Mouse (Mus musculus): ENCODE results near the gene Smpdl3a. TPM values are rescaled to one million over a fixed set of nuclear protein-coding genes. Genes with fewer than 3 reads are reported as not detected.

Gene Smpdl3a
- polyA plus RNA-seq, 1 experiment from 2014 or later = 54.1 TPM

DNA sequence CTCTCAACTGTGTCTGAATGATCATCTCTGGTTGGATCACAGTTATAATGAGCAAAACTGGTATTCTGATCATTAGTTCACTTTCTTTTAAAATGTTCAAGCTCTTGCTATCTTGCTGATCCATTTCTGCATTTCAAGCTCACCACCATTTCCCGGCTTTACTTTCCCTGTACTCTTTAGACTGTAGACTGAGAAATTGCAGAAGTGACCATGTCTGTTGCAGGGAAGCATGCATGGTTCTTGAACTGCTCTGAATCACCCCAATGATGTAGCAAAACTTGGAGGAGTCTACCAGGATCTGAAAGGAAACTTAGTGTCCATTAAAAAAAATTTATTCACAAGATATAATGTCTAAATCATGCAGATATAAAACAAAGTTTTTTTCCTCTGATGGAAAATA is 1.2 kb upstream of the Smpdl3a start:
- H3K9me3 ChIP-seq = no peaks in the 10 kb centered on the region
- H3K9ac ChIP-seq = no peak overlapping the region
- no peak overlapping the region for H3K4me2 ChIP-seq (replicated peaks)
- H3K4me3 ChIP-seq (replicated peaks) = no peak overlapping the region
- no peaks in the 10 kb centered on the region for H3K36me3 ChIP-seq
- no peak overlapping the region for H3K27ac ChIP-seq
- ATAC-seq = no peak
- peaks cover 8% of the 10 kb centered on the region; the same call in 1 of the 2 replicates for H3K4me1 ChIP-seq (replicated peaks)
- H3K27me3 ChIP-seq (replicated peaks) = no peaks in the 10 kb centered on the region
- 92% methylated on average over 1 of the region's 1 CpGs for WGBS

DNA sequence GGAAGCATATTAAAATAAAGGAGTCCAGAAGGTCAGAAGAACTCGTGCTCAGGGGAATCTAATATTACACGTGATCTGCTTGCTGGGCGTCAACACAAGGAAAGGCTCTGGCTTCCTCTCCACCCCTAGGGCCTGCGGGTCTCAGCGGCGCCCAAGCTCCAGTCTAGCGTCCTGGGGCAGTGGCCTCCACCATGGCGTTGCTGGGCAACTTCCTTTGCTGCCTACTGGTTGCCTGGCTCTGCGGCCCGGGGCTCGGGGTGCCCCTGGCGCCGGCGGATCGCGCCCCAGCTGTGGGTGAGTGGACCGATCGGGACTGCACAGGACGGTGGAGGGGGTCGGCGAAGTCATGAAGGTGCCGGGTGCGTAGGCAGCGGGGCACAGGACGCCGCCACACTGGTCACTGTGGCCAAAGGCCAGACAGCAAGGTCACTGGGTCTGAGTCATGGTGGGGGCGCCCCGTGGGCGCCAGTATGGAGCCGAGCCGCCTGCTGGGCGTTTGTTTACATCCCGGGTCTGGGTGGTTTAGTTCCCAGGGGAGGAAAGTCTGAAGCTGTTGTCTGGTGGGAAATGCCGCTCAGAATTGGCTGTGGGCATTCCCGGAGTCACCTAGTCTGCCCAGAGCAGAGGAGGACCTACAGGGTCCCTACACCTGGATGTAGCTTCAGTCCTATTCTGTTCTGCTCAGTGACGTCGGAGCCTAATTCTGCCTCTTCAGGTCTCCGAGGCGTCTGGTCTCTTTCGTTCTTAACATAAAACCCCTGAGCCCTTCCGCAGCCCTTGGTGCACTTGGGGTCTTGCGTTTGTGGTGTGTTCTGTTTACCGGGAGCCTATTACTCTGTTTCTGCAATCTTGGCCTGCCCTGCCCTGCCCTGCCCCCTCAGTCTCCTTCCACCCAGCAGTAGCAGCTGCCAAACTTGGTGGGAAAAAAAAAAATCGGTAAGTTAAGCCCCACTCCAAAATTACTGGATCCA is 641 bp downstream of the Smpdl3a start:
- Histone ChIP-seq H3K4me3 (replicated peaks) (peak overlapping the region; percentile 62), H3K4me1 (replicated peaks) (peaks cover 8% of the 10 kb centered on the region; the same call in 1 of the 2 replicates), H3K4me2 (replicated peaks) (peak overlapping the region; percentile 97), H3K9me3 (no peaks in the 10 kb centered on the region), H3K27ac (peak overlapping the region; percentile 71), H3K27me3 (replicated peaks) (no peaks in the 10 kb centered on the region), H3K36me3 (no peaks in the 10 kb centered on the region), H3K9ac (peak overlapping the region; percentile 76)
- ATAC-seq = peak; percentile 90
- WGBS = 1% methylated on average over 44 of the region's 44 CpGs

DNA sequence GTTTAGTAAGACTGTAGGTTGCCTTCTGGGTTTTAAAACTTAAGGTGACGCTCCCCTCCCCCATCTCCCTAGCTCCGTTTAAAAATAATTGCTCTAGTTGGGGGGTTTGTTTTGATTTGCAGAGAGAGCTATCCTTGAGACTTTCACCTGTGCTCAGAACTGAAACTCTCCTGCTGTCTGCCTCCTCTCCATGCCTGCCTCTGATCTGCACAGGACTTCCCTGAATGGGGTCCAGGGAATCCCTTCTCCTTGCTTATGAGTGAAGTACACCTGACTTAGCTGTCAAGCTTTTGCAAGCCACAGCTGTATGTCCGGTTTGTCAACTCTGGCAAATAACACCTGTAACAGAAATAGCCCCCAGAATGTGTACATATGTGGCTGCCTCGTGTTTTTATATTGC is 1.4 kb downstream of the Smpdl3a start:
- Histone ChIP-seq H3K4me3 (replicated peaks) (peak overlapping the region; percentile 62), H3K27me3 (replicated peaks) (no peaks in the 10 kb centered on the region), H3K9me3 (no peaks in the 10 kb centered on the region), H3K4me2 (replicated peaks) (peak overlapping the region; percentile 97), H3K27ac (peak overlapping the region; percentile 71; the same call in 1 of the 2 replicates), H3K36me3 (no peaks in the 10 kb centered on the region), H3K4me1 (replicated peaks) (peaks cover 8% of the 10 kb centered on the region; the same call in 1 of the 2 replicates), H3K9ac (peak overlapping the region; percentile 76; the same call in 1 of the 2 replicates)
- ATAC-seq = peak; percentile 37; the same call in 1 of the 2 replicates
- 18% methylated on average over 4 of the region's 4 CpGs for WGBS

DNA sequence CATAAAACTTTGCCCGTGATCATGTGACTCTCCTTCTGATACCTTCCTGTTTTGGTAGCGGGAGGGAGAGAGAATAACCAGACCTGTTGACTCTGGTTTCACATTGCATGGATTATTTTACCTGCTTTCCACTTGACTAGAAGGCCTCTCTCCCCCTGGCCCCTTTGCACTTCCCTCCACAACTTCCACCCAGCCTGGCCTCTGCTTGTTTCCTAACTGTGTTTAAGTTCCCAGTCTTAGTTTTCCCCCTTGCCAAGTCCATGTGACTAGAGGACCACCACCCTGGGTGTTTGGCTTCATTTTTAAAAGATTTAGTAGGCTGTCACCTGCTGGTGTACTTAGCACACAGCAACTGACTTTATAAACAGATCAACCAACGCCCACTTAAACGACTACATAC is 1.9 kb downstream of the Smpdl3a start:
- H3K27me3 ChIP-seq (replicated peaks) = no peaks in the 10 kb centered on the region
- H3K9ac ChIP-seq = no peak overlapping the region
- ATAC-seq = peak; percentile 48
- H3K36me3 ChIP-seq = no peaks in the 10 kb centered on the region
- H3K27ac ChIP-seq = peak overlapping the region; percentile 71; the same call in 1 of the 2 replicates
- WGBS = 30% methylated on average over 4 of the region's 4 CpGs
- H3K4me1 ChIP-seq (replicated peaks) = peaks cover 8% of the 10 kb centered on the region; the same call in 1 of the 2 replicates
- no peaks in the 10 kb centered on the region for H3K9me3 ChIP-seq
- peak overlapping the region; percentile 62 for H3K4me3 ChIP-seq (replicated peaks)
- H3K4me2 ChIP-seq (replicated peaks) = peak overlapping the region; percentile 97

DNA sequence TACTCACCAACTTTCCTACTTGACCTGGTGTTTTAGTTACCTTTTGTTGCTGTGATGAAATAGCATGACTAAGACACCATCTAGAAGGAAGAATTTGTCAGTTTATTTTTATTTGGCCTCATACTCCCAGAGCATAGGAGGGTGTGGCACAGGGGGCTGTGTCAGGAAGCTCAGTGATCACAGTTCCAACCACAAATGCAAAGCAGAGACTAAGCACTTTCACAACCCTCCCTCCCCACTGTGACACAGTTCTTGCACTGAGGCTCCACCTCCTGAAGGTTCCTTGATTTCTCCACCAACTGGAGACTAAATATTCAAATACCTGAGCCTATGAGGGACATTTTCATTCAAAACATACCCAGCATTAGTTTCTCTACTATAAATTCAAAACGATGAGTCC is 5.4 kb downstream of the Smpdl3a start:
- Histone ChIP-seq H3K9ac (no peak overlapping the region), H3K27me3 (replicated peaks) (no peaks in the 10 kb centered on the region), H3K36me3 (no peaks in the 10 kb centered on the region), H3K4me2 (replicated peaks) (no peak overlapping the region), H3K27ac (no peak overlapping the region), H3K4me3 (replicated peaks) (no peak overlapping the region), H3K4me1 (replicated peaks) (peaks cover 8% of the 10 kb centered on the region; the same call in 1 of the 2 replicates), H3K9me3 (no peaks in the 10 kb centered on the region)
- ATAC-seq = no peak
- WGBS = 94% methylated on average over 1 of the region's 1 CpGs

DNA sequence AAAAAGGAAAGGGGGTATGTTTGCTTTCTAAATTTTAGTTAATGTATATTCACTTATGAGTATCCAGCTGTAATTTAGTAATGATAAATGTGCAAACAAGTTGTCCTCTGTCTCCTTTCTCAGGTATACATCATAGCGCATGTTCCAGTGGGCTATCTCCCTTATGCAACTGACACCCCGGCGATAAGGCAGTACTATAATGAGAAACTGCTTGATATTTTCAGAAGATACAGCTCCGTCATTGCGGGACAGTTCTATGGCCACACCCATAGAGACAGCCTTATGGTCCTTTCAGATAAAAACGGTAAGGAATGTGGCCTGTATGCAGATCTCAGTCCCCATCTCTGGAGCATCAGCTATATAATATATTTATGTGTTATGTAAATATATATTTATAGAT is 13.6 kb downstream of the Smpdl3a start:
- ATAC-seq = peak; percentile 56; the same call in 1 of the 2 replicates
- WGBS = 89% methylated on average over 6 of the region's 6 CpGs

DNA sequence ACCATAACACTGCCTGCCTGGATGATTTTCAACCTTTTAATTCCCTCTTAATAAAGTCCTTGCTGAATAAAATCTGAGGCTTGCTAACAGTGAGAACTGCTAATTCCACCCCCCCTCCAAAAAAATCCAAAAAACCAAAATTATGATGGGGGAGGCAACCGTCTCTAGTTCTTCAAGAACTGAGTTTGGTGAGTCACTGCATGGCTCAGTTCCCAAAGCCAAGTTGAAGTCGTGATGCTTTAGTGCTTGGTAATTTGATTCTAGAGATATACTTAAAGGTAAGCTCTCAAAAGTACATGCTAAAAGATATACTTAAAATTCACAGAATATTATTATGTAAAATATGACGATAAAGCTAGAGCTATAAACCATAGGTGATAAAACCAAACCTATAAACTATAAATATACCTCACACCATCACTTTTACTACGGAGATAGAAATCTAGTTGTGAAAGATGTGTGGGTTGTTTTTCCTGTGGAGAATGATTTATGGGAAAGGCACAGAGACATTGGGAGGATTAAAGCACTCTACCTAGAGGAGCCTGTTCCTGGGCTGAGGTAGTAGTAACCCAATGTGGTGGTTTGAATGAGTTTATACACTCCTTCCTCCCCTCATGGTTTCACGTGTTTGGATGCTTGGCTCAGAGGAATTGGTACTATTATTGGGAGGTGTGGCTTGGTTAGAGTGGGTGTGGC is 18.2 kb downstream of the Smpdl3a start:
- ATAC-seq = no peak
- no peaks in the 10 kb centered on the region for H3K4me1 ChIP-seq (replicated peaks)
- no peak overlapping the region for H3K27ac ChIP-seq
- no peak overlapping the region for H3K4me3 ChIP-seq (replicated peaks)
- no peaks in the 10 kb centered on the region for H3K27me3 ChIP-seq (replicated peaks)
- no peaks in the 10 kb centered on the region for H3K36me3 ChIP-seq
- H3K9me3 ChIP-seq = no peaks in the 10 kb centered on the region
- no peak overlapping the region for H3K9ac ChIP-seq
- WGBS = 80% methylated on average over 5 of the region's 5 CpGs
- H3K4me2 ChIP-seq (replicated peaks) = no peak overlapping the region

More for the DNA sequence above, 13.6 kb downstream of the Smpdl3a start:
- no peak overlapping the region for H3K4me2 ChIP-seq (replicated peaks)
- no peak overlapping the region for H3K4me3 ChIP-seq (replicated peaks)
- H3K27me3 ChIP-seq (replicated peaks) = no peaks in the 10 kb centered on the region
- H3K4me1 ChIP-seq (replicated peaks) = no peaks in the 10 kb centered on the region
- no peak overlapping the region for H3K27ac ChIP-seq
- no peaks in the 10 kb centered on the region for H3K36me3 ChIP-seq
- H3K9me3 ChIP-seq = no peaks in the 10 kb centered on the region
- no peak overlapping the region for H3K9ac ChIP-seq

DNA sequence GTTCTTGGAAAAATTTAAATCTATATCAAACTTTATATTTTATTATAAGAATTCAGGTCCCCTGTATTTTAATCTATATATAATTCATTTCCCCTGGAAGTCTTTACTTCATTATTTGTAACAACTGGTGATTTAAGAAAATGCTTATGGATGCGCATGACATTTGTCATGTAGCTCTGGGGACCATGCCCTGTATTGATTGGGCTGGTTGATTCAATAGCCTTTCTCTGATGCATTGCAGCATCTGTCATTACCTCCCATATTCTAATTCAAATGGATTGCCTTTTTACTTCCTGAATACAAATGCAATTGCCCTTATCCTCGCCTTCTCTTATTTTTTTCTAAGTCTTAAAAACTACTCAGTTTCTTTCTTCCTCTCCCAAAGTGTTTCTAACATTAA is 20.2 kb downstream of the Smpdl3a start:
- Histone ChIP-seq H3K36me3 (no peaks in the 10 kb centered on the region), H3K4me1 (replicated peaks) (no peaks in the 10 kb centered on the region), H3K4me3 (replicated peaks) (no peak overlapping the region), H3K27me3 (replicated peaks) (no peaks in the 10 kb centered on the region), H3K27ac (no peak overlapping the region), H3K9ac (no peak overlapping the region), H3K4me2 (replicated peaks) (no peak overlapping the region), H3K9me3 (no peaks in the 10 kb centered on the region)
- 89% methylated on average over 2 of the region's 2 CpGs for WGBS
- ATAC-seq = no peak

DNA sequence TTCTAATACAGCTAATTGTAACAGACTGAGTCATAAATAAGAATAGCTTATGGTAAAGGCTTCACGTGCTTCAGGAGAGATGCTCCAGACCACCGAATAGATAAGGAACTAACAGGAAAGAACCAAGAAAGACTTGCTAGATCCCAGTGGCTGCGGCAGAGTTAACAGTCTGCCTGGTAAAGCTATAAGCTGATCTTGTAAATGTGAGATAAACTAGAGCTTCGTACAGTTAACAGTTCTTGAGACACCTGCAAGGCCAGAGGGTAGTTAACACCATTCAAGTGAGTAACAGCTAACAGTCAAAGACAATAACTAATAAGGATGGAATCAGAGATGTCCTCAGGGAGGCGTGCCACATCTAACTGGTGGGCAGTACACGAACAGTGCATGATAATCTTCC is 21.7 kb downstream of the Smpdl3a start:
- Histone ChIP-seq H3K36me3 (no peaks in the 10 kb centered on the region), H3K4me1 (replicated peaks) (no peaks in the 10 kb centered on the region), H3K27me3 (replicated peaks) (no peaks in the 10 kb centered on the region), H3K9me3 (no peaks in the 10 kb centered on the region), H3K4me2 (replicated peaks) (no peak overlapping the region), H3K4me3 (replicated peaks) (no peak overlapping the region), H3K27ac (no peak overlapping the region), H3K9ac (no peak overlapping the region)
- ATAC-seq = no peak
- 80% methylated on average over 6 of the region's 6 CpGs for WGBS

DNA sequence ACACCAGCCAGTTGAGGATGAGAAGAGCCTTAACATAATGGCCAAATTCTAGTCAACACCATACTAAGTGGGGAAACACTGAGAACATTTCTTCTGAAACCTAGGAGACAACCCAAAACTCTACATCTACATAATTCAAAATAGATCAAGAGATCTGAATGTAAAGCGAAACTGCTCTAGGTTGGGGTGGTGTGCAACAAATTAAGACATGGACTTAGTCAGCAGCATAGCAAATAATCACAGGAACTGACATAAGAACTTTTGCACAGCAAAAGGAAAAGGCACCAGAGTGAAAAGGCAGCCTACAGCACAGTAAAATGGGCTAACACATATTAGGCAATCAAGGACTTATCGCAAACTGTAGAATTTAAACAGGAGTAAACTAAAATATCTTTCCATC is 25.1 kb downstream of the Smpdl3a start:
- Histone ChIP-seq H3K36me3 (no peaks in the 10 kb centered on the region), H3K27me3 (replicated peaks) (no peaks in the 10 kb centered on the region), H3K4me3 (replicated peaks) (no peak overlapping the region), H3K9ac (no peak overlapping the region), H3K4me2 (replicated peaks) (no peak overlapping the region), H3K27ac (no peak overlapping the region), H3K4me1 (replicated peaks) (no peaks in the 10 kb centered on the region), H3K9me3 (no peaks in the 10 kb centered on the region)
- ATAC-seq = no peak
- WGBS = 93% methylated on average over 2 of the region's 2 CpGs

DNA sequence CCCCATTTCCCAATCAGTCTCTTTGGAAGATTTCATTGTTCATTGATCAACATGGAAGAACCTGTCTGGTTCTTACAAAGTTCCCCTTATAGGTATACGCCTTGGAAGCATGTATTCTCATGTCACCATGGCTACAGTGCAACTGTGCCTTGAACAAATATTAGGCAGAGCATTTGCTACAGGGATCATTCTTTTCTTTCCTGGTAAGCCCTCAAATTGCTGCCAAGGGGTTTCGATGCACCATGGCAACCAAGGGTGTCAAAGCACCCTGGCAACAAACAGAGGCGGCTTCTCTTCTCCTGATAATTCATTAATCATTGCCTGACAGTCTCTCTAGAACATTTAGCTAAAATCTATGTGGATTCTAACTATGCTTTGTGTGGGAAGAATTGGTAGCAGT is 28.3 kb downstream of the Smpdl3a start:
- Histone ChIP-seq H3K9me3 (no peaks in the 10 kb centered on the region), H3K27ac (no peak overlapping the region), H3K27me3 (replicated peaks) (no peaks in the 10 kb centered on the region), H3K9ac (no peak overlapping the region), H3K4me1 (replicated peaks) (no peaks in the 10 kb centered on the region), H3K4me3 (replicated peaks) (no peak overlapping the region), H3K36me3 (no peaks in the 10 kb centered on the region), H3K4me2 (replicated peaks) (no peak overlapping the region)
- 33% methylated on average over 3 of the region's 3 CpGs for WGBS
- peak; percentile 47; the same call in 1 of the 2 replicates for ATAC-seq

DNA sequence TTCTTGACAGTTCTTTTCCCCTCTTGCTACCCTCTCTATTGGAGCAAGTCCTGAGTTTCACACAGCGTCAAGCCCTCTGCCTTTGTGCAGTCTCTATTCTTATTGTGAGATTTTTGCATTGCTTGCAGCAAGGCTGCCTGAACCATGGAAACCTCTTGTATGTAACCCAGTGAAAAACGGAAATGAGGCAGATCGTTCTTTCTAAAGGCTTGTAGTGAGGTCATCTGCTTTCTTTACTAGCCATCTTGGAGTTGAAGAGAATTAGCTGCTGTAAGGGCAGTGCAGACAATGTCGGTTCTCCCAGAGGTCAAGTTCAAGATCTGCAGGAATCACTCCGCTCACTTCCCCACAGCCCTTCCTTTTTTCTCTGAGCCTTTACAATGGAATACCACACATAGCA is 34.5 kb downstream of the Smpdl3a start:
- Histone ChIP-seq H3K27me3 (replicated peaks) (no peaks in the 10 kb centered on the region), H3K4me2 (replicated peaks) (no peak overlapping the region), H3K9me3 (no peaks in the 10 kb centered on the region), H3K4me3 (replicated peaks) (no peak overlapping the region), H3K4me1 (replicated peaks) (no peaks in the 10 kb centered on the region), H3K27ac (no peak overlapping the region), H3K36me3 (no peaks in the 10 kb centered on the region), H3K9ac (no peak overlapping the region)
- ATAC-seq = no peak
- 79% methylated on average over 5 of the region's 5 CpGs for WGBS
